Mouse (Mus musculus): Measurements from ENCODE around the gene Itpr3. TPM values are rescaled to one million over a fixed set of nuclear protein-coding genes. Genes with fewer than 3 reads are reported as not detected.

The Itpr3 gene
- total RNA-seq, 1 experiment from 2014 or later = 28.9 TPM

DNA sequence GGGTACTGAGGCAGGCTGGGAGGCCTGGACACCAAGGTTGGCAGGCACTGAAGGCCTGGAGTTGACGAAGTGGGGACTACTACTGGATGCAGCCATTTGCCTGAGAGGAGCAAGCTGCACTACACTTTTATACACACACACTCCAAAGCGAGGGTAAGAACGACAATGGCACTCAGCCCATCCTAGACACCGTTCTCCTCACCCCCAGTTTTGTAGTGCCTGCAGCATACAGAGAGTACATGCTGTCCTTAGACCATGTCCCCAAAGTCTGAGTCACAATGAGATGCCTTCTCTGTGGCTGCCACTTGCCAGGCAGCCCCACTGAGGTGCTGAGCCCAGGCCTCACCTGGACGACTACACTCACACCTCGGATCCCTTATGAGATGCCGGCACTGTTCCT, 72.7 kb downstream of the Itpr3 start:
- ATAC-seq (replicated peaks; ENCODE audit: insufficient number of reproducible peaks, low FRiP score, low TSS enrichment, poor library complexity, severe bottlenecking) = no peak

DNA sequence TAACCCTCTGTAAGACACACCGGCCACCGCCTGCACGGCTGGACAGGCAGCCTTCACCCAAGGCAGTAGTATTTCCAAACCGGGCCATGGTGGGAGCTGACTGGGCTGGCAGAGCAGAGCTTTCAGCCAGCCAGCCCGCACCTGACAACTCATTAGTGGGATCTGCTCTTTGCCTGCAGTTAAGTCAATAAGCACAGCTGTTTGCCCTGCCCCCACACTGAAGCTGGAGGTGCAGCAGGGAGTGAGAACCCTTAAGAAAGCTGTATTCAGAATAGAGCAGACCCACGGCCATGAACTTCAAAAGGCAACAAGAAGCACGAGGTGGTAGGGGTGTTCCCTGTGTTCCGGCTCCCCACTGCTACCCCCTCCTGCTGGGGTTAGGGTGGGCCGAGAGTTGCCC, 73.1 kb downstream of the Itpr3 start:
- ATAC-seq (replicated peaks; ENCODE audit: insufficient number of reproducible peaks, low FRiP score, low TSS enrichment, poor library complexity, severe bottlenecking) = no peak

DNA sequence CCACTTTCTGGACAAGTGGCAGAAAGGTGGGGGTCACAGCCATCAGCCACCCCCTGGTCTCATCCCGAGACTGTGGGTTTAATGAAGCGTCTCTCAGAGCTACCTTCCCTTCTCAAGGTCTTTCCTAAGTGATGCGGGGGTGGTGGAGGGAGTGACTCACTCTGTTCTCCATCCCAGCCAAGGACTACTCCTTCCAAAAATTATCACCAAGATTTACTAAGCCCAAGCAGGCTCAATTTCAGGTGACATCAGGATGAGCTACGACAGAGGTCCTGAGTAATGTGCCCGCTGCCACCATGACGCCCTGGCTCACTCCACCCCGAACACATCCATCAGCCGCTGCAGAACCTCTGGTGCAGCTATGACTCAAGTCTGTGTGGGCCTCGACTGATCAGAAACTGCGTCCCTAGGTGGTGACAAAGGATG, 74.1 kb downstream of the Itpr3 start:
- ATAC-seq (replicated peaks; ENCODE audit: insufficient number of reproducible peaks, low FRiP score, low TSS enrichment, poor library complexity, severe bottlenecking) = no peak

DNA sequence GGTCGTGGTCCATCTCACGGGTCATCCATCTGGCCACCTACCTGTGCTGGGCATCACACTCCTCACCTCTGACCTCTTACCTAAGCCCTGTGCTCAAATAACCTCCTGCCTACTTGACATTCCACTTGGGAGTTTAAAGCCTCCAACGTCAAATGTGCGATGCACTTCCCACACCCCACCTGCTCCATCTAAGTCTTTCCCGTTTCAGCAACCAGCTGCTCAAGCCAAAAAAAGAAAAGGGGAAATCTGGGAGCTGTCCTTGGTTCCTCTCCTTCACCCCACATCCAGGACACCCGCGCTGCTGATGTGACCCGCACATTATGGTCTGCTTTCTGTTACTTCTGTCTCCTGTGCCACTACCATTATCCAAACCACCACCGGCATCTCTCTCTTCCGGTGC, 75.1 kb downstream of the Itpr3 start:
- ATAC-seq (replicated peaks; ENCODE audit: insufficient number of reproducible peaks, low FRiP score, low TSS enrichment, poor library complexity, severe bottlenecking) = no peak

DNA sequence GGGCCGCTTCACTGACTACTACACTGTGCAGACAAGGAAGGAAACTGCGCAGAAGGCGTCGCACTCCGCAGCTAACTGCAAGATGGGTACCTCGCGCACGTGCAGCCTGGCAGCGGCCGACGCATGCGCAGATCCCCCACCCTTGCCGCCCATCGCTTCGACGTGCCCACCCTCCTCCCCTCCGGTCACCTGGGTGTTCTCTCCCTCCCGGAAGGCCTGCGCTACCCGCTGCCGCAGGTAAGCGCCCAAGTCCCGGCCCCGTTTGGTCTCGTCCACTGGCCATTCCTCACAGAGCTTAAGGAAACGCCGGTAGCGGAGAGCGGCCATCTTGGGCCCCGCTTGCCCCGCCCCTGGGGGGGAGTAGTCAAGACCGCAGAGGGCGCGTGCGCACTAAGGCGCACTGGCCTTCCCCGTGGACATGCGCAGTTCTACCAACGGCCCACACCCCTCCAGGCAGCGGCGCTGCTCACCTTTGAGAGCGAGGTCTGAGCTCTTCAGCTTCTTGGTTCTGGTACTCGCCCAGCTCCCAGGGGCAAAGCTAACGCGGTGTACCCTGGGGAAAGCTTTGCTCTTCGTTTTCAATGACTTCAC, 76.5 kb downstream of the Itpr3 start, which contains the start of gene Uqcc2:
Uqcc2 (minus strand) TSS at position 366 of the 591 bp plus-strand sequence.
- peak; percentile 86 for ATAC-seq (replicated peaks; ENCODE audit: insufficient number of reproducible peaks, low FRiP score, low TSS enrichment, poor library complexity, severe bottlenecking)

DNA sequence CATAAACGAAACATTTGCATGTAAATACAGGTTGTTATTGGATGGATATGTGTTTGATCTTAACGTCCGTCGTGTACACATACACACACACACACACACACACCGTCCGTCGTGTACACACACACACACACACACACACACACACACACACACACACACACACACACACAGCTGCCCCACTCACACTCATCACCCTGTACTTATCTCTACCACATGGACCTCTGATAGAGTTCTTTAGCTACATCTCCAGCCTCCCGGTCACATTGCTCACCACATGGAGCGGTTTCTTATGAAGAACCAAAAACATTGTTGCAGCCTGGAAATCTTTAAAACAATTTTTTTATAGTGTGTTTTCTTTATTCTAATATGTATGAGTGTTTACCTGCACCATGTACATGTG, 77.1 kb downstream of the Itpr3 start:
- no peak for ATAC-seq (replicated peaks; ENCODE audit: insufficient number of reproducible peaks, low FRiP score, low TSS enrichment, poor library complexity, severe bottlenecking)

DNA sequence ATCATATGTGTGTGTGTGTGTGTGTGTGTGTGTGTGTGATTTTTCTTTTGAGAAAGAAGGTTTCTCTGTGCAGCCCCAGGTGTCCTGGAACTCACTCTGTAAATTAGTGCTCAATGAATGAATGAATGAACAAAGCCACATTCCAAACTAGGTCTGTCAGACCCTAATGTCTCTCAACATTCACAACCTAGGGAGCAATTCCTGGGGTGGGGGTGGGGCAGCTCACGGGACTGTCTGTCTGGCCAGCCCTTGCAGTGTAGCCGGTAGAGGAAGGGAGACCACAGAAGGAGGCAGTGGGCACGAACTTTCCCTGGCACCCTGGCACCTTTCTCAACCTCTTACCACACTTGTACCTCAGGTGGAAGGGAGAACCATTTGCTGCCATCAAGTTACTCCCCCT, 77.6 kb downstream of the Itpr3 start:
- no peak for ATAC-seq (replicated peaks; ENCODE audit: insufficient number of reproducible peaks, low FRiP score, low TSS enrichment, poor library complexity, severe bottlenecking)

DNA sequence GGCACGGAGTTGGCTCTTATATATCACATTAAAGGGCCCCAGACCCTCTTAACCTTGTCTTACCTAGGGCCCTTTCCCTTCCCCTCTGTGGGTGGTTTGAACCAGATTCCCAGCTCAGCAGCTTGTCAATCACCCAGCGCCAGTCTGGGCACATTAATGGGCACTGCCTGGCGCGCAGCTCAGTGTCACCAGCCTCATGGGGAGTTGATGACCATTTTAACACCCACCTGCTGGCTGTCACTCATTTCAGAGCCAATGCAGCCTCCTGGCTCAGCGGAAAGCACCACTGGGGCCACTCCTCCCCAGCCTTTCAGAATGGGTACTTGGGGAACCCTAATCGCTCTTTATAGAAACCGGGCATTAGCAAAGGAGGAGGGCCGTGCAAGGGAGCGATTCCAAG, 81.3 kb downstream of the Itpr3 start:
- no peak for ATAC-seq (replicated peaks; ENCODE audit: insufficient number of reproducible peaks, low FRiP score, low TSS enrichment, poor library complexity, severe bottlenecking)

DNA sequence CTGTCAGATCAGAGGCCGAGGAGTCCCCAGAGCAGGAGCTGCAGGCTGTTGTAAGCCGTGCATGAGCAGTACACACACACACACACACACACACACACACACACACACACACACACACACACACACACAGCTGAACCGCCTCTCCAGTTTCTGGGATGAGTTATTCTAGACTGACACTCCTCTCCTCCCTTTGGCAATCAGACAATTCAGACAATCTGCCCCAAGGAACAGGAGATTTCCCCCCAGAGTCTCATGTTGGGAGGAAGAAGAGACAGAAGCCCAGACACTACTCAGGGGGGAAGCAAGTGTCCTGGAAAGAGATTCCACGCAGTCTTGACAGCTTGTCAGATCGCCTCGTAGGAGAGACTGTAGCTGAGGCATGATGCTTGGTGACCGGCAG, 82.2 kb downstream of the Itpr3 start:
- ATAC-seq (replicated peaks; ENCODE audit: insufficient number of reproducible peaks, low FRiP score, low TSS enrichment, poor library complexity, severe bottlenecking) = no peak

DNA sequence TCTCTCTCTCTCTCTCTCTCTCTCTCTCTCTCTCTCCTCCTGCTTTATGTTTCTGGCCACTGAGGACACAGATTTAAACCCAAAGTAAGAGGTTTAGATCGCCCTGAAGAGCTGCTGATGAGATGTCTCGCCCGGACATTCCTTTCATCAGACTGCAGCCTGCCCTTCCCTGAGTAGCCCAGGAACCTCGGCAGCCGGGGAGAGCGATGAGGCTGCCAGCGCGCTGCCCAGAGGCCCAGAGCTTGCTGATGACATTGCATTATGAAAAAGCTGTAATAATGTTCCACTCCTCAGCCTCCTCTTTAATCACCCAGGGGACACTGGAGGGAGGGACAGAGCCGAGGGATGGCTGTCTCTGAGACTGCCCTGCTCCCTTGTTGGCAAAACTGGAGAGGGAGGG, 83.2 kb downstream of the Itpr3 start:
- no peak for ATAC-seq (replicated peaks; ENCODE audit: insufficient number of reproducible peaks, low FRiP score, low TSS enrichment, poor library complexity, severe bottlenecking)

DNA sequence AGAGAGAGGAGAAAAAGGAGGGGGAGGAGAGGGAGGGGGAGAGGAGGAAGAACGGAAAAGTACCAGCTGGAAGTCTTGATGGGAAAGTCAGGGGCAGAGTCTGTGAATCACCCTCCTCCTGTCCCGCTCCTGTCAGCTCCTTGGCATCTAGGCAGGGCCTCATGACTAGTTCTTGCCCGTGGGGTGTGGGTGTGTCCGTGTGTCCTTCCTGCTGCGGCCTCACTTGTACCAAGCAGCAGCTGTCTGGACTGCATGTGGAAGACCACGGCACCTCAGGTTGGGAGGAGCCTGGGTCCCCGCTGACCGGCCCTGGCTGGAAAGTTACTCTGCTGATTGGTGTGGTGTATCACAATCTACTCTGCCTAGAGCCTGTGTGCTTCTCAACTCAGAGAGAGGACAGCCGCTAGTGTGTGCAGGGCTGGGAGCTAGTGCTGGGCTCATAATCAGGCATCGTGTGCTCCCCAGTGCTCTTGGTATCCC, 84.9 kb downstream of the Itpr3 start:
- no peak for ATAC-seq (replicated peaks; ENCODE audit: insufficient number of reproducible peaks, low FRiP score, low TSS enrichment, poor library complexity, severe bottlenecking)

DNA sequence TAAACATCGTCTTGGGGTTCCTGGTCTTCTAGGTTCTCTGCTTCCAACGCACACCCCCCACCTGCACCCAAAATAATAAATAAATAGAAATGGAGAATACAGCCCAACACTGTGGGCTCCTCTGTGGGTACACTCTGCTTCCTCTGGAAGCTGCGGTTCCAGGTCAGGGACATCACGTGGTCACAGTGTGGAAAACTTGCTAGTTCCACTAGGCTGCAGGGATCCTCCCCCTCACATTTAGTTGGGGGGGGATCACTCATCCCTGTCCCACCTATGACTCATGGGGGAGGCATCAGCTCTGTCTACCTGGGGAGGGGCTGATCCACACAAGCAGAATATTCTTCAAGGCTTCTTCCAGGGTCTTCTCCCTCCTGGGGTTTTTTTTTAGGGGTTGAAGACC, 87.0 kb downstream of the Itpr3 start:
- no peak for ATAC-seq (replicated peaks; ENCODE audit: insufficient number of reproducible peaks, low FRiP score, low TSS enrichment, poor library complexity, severe bottlenecking)

DNA sequence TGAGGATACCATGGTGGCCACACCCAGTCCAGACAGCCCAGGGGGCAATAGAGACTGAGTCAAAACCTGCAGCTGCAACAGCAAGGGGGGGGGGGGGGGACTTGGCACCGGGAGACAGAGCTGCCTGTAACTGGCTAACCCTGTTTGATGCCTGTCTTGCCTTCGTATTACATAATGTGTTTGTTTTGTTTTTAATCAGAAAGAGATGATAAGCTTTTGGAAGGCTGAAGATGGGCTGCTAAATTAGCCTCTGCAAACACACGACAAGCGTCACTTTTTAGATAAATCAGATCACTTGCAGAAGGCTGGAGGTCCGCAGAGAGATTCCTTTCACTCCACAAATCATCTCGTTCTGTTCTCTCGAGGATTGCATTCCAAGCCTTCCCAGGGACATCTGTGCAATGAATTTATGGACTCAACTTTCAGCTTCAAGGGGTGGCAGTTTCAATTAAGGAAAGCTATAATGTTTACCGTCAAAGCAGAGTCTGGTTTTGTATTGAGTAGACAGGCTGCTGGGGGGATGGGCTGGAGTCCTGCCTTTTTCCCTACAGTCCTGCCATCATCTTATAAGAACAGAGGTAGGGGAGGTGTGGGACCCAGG, 89.3 kb downstream of the Itpr3 start:
- no peak for ATAC-seq (replicated peaks; ENCODE audit: insufficient number of reproducible peaks, low FRiP score, low TSS enrichment, poor library complexity, severe bottlenecking)

DNA sequence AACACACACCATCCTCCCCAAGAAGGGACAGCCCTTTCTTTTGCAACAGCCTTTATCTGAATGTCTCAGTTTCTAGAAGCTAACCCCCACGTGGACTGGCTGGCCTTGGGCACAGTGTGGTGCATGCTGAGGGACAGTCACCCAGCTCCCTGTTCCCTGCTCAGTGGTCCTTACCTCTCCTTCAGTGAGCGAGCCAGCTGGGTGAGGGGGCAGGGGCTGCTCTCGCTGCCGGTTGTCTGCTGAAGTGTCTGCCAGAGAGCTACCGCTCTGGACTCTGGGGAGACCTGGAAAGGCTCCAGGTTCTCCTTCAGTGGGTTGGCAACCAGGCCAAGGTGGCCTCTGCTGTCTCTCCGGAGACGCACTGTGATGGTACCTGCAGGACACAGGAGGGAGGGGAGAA, 93.8 kb downstream of the Itpr3 start:
- 0 out of 2 replicates have a peak, but pooled peaks have one; percentile 15 for ATAC-seq (replicated peaks; ENCODE audit: insufficient number of reproducible peaks, low FRiP score, low TSS enrichment, poor library complexity, severe bottlenecking)

DNA sequence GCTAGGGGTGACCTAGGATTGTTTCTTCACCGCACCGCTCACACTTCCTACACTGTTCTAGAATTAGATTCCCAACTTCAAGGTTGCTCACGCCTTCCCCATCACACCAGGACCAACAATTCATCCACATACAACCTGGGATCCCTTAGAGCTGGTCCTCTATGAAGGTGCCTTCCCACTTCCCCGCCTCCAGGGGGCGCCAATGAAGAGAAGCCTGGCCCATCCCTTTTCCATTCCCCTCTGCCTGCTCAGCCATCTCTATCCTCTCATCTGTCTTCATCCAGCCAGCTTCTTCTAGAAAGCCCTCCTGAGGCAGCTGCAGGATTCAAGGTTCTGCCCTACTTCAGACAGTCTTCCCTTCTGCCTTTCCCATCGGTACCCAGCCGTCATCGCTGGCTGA, 94.3 kb downstream of the Itpr3 start:
- peak; percentile 79 for ATAC-seq (replicated peaks; ENCODE audit: insufficient number of reproducible peaks, low FRiP score, low TSS enrichment, poor library complexity, severe bottlenecking)

DNA sequence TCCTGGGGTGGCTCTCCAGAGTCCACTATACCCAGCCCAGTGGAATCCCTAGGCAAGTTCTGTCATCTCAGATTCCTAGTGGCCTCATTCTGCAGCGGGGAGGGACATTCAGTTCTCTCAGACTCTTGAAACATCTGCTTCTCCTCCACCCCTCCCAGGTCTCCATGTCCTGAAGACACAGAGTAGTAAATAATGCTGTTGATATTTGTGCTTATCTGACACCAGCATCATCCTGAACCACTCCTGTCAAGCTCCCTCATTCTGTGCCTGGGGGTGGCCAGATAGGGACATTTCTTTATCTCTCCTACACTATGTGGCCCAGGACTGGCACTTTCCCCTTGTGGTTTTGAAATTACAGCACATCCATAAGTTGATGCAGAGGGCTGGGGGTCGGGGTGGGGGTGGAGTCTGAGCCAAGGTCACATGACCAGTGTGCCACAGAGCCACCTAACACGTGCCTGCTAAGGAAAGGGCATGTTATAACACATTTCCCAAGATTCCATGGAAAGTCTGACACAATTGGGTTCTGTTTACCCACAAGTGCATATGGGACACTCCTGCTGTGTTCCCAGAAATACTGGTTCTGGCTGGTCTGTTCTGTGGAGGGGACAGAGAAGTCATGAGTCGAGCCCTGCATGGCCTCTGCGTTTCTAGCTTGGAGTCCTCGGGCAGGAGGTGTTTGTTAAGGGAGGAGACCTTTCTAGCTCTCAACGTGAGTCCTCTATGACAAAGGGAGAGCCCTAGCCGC, 96.0 kb downstream of the Itpr3 start:
- ATAC-seq (replicated peaks; ENCODE audit: insufficient number of reproducible peaks, low FRiP score, low TSS enrichment, poor library complexity, severe bottlenecking) = no peak

DNA sequence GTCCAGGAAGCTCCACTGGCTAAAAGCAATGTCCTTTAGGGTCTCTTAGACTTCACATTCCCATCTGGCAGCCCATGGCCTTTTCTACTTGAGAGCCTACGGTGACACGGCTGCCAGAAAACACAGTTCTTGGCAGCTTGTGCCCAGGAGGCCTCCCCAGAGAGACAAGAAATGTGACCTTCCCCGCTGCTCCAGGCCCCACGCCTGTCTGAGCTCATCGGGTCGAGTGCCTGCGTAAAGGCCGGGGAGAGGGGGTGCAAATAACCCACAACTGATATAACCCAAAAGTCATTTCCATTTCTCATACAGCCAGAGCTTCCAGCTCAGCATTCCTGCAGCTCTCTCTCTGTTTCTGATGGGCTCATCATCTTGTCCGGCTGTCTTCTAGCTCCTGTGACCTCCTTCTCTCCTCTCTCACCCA, 96.7 kb downstream of the Itpr3 start:
- ATAC-seq (replicated peaks; ENCODE audit: insufficient number of reproducible peaks, low FRiP score, low TSS enrichment, poor library complexity, severe bottlenecking) = no peak

DNA sequence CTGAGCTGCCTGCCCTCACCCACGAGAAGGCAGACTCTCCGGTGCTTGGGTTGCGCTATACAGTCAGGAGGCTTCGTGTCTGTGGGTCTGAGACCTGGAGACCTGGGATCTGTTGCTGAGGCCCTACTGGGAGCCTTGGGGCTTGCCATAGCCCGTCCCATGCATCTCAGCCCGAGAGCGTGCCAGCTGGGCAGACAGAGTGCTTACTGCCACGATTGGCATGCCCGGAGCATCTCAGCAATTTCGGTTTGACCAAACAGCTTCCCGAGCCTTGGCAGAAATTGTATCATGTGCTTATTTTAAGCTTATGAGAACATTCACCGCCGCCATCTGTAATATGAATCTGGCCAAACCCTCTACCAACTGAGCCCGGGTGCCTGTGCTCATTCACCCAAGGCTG, 97.2 kb downstream of the Itpr3 start:
- no peak for ATAC-seq (replicated peaks; ENCODE audit: insufficient number of reproducible peaks, low FRiP score, low TSS enrichment, poor library complexity, severe bottlenecking)

DNA sequence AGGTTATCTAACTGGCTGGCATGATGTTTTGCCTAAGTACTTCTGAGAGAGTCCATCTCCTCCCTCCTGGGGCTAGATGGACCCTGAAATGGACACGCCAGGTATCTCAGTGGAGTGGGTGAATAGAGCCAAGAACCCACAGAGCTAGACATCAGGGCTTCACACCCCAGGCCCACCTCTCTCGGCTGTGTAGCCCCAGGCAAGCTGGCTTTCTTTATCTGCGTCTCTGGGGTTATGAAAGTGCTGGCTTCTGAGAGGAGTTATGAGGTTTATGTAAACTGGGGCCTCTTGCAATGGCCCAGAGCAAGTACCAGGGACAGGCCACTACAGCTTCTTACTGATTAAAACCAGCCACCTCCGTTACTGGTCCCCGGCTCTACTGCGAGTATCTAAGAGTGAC, 97.8 kb downstream of the Itpr3 start:
- ATAC-seq (replicated peaks; ENCODE audit: insufficient number of reproducible peaks, low FRiP score, low TSS enrichment, poor library complexity, severe bottlenecking) = no peak

DNA sequence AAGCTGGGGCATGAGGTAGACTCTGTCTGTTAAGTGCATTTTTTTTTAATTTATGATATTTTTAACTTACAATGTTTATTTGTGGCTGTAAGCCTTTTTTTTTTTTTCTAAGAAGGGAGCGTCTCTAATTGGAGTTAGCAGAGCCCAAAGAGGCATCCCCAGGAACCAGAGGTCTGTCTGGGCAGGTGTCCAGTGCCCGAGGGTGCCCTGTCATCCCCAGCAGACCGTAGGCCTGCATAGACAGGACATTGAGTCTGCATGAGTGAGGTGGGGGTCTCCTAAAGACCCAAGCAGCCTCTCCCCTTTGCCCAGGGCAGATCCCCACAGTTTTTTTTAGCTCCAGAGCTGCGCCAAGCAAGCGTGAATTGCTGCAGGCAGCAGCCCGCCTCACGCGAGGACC, 98.6 kb downstream of the Itpr3 start:
- no peak for ATAC-seq (replicated peaks; ENCODE audit: insufficient number of reproducible peaks, low FRiP score, low TSS enrichment, poor library complexity, severe bottlenecking)

Data from monocyte, adult 5-6 weeks (primary cell).